Mouse (Mus musculus) kidney, adult 2 months (tissue): ENCODE data around the gene Ston2. TPM values are rescaled to one million over a fixed set of nuclear protein-coding genes. Genes with fewer than 3 reads are reported as not detected.
A peak's percentile ranks its signal among the peaks of the same experiment; 100 is the strongest.

Experiments used
- DNase-seq: peaks from one replicate; pipeline ENCODE4 v3.0.0; 2021
- H3K27ac ChIP-seq: fragments of 200-500 bp; 2 replicates; pipeline ENCODE4 v1.5.1; 2012; ENCODE audit warnings: low read depth, low read length, control low read depth, inconsistent platforms; ENCODE audit not compliant: insufficient read depth
- H3K27me3 ChIP-seq: fragments of 200-500 bp; replicated peaks from 2 replicates; pipeline ENCODE4 v1.6.1; 2012; ENCODE audit warnings: mild to moderate bottlenecking, moderate library complexity, low read length, inconsistent platforms; ENCODE audit not compliant: control insufficient read depth, insufficient read depth
- H3K36me3 ChIP-seq: fragments of 200-500 bp; 2 replicates; pipeline ENCODE4 v1.6.1; 2012; ENCODE audit warnings: mild to moderate bottlenecking, moderate library complexity, low read length, inconsistent platforms; ENCODE audit not compliant: control insufficient read depth, insufficient read depth
- H3K4me1 ChIP-seq: fragments of 200-500 bp; 2 replicates; pipeline ENCODE4 v1.6.1; 2011; ENCODE audit warnings: low read length; ENCODE audit not compliant: control insufficient read depth, insufficient read depth
- H3K4me3 ChIP-seq: fragments of 200-500 bp; 2 replicates; pipeline ENCODE4 v1.5.1; 2011; ENCODE audit warnings: mild to moderate bottlenecking, low read depth, low read length, control low read depth; ENCODE audit not compliant: insufficient read depth
- CTCF ChIP-seq: fragments of 200-500 bp; conservative IDR thresholded peaks from 2 replicates; pipeline ENCODE4 v1.5.1; 2011; ENCODE audit warnings: low read depth, mild to moderate bottlenecking, control low read depth, low read length, moderate library complexity, mixed read lengths; ENCODE audit not compliant: insufficient read depth, insufficient read length
- POLR2A ChIP-seq: fragments of 200-500 bp; IDR thresholded peaks from one replicate; pipeline ENCODE4 v1.6.1; 2011; ENCODE audit warnings: low read depth, low read length, control low read depth
- WGBS: fragments of 180-500 bp; shearing (Covaris S2); methylation state at CpG from one replicate; pipeline ENCODE4 v1.1.7; 2018; 5-methylcytosine and 5-hydroxymethylcytosine counted together
- polyA plus RNA-seq: library from polyadenylated mRNA; depleted of rRNA; stranded (reverse); fragments of >200 nt; gene quantifications from 2 replicates; pipeline ENCODE4 v1.2.3, GENCODE M21; 2012

Gene Ston2
- polyA plus RNA-seq, 1 experiment: 23.3 TPM

DNA sequence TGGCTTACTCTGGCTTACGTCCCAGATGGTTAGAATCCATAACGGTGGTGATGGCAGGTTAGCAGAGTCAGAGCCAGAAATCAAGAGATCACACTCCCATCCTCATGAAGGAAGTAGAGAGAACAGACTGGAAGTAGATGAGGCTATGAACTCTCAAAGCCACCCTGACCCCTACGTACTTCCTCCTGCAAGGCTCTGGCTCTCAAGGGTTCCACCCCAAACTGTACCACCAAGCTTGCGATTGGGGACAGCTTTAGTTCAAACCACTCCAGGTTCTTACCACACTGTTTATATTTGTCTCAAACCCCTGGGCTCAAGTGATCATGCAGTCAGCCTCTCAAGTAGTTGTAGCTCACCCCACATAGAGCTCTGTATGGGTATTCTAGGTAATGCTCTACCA is 49.8 kb downstream of the Ston2 start:
- H3K27me3 ChIP-seq: no peaks in the 10 kb centered on the region
- peaks cover 3% of the 10 kb centered on the region; the same call in 1 of the 2 replicates for H3K4me1 ChIP-seq
- no peak overlapping the region for H3K4me3 ChIP-seq
- DNase-seq: no peak
- TF ChIP-seq POLR2A (no peak), CTCF (no peak)
- no peak overlapping the region for H3K27ac ChIP-seq
- H3K36me3 ChIP-seq: no peaks in the 10 kb centered on the region
- 75% methylated on average over 4 of the region's 4 CpGs for WGBS

DNA sequence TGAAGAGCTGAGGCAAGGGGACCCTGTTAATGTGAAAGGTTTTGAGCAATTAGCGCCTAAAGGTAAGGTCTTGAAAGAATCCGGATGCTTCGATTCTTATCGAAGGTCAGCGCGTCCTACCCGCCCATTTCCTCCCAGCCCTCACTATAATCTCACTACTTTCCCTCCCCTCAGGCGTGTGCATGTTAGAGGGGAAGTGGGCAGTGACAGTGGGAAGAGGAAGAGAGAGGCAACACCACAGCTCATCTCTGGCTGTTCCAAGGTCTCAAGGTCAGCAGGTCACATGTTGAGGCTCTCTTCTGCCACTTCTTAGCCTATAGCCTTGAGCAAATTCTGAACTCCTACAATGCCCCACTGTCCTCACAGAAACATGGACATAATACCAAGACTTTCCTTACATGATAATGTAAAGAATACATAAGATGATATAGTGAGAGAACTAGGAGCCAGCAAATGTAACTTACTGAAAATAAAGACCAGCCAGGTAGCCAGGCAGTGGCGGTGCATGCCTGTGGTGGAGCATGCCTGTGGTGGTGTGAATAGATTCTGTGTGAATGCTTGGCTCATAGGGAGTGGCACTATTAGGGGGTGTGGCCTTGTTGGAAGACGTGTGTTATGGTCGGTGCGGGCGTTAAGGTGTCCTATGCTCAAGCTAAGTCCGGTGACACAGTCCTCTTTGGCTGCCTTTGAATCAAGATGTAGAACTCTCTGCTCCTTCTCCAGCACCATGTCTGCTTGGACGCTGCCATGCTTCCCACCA is 51.8 kb downstream of the Ston2 start:
- no peak overlapping the region for H3K4me3 ChIP-seq
- DNase-seq: peak; percentile 30
- H3K27ac ChIP-seq: no peak overlapping the region
- TF ChIP-seq POLR2A (no peak), CTCF (no peak)
- peaks cover 3% of the 10 kb centered on the region; the same call in 1 of the 2 replicates for H3K4me1 ChIP-seq
- H3K27me3 ChIP-seq: no peaks in the 10 kb centered on the region
- 91% methylated on average over 15 of the region's 15 CpGs for WGBS
- no peaks in the 10 kb centered on the region for H3K36me3 ChIP-seq

DNA sequence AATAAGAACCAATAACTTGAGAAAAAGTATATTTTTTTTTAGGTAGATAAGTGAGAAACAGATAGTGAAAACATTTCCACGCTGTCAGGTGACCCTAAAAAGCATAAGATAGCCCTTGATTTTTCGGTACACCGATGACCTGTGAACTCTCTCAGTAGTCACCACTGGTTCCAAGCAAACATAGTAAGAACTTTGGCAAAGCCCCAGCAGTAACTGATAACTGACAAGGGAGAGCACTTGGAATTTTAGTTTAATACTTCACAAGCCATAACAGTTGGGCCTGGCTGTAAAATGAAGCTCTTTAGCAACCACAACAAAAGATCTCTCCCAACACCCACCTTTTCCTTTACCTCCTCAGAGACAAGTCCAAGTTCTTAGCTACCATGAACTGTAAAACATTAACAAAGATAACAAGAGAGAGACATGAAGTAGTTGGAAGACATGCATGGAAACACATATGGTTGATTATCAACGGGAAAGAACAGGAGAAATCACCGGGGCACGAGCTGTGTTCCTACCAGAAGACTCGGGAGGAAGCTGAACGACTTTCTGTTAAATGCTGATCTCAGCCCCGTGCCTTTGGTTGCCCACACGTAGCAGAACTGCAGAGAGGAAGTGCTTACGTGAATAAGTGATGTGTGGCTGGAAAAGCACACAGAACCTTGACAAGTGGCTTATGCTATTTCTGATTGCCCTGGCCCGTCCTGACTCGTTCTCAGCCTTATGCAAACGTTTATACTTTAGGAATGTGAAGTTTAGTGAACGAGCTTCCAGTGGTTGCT is 53.8 kb downstream of the Ston2 start:
- DNase-seq: peak; percentile 56
- peaks cover 3% of the 10 kb centered on the region; the same call in 1 of the 2 replicates for H3K4me1 ChIP-seq
- TF ChIP-seq POLR2A (no peak), CTCF (no peak)
- H3K27ac ChIP-seq: no peak overlapping the region
- no peaks in the 10 kb centered on the region for H3K27me3 ChIP-seq
- WGBS: 26% methylated on average over 15 of the region's 15 CpGs
- H3K36me3 ChIP-seq: no peaks in the 10 kb centered on the region
- H3K4me3 ChIP-seq: no peak overlapping the region

DNA sequence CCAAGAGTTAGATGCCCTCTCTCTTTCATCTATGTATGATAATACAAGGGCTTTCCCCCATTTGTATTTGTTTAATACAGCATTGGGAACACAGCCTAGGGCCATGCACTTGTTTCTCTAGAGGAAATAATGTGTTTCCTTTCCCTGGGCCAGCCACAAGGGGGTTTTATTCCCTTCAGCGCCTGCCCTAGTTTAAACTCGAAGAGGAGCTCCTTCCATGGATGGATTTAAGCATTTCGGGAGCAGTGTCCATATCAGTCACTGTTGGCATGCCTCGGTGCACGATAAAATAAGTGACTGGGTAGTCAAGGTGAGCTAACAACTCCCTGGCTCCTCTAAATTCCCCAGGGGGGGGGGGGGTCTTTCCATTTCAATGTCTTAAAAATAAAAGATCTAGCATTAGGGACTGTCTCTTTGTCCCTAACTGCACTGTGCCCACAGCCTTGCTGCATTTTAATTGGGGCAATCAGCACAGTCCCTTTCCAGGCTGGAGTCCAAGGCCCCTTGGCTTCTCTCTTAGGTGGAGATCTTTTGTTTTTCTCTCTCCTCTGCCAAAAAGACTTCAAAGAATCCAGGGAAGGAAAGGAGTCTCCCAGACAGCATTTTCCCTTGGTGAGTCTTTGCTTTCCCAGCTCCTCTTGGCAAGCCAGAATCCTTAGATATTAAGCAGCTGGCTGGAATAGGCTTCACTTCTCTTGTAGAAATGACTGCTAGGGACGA is 55.3 kb downstream of the Ston2 start:
- no peaks in the 10 kb centered on the region for H3K27me3 ChIP-seq
- 52% methylated on average over 6 of the region's 6 CpGs for WGBS
- H3K36me3 ChIP-seq: no peaks in the 10 kb centered on the region
- no peak overlapping the region for H3K27ac ChIP-seq
- no peak overlapping the region for H3K4me3 ChIP-seq
- TF ChIP-seq POLR2A: no peak
- no peak for TF ChIP-seq CTCF
- H3K4me1 ChIP-seq: peaks cover 3% of the 10 kb centered on the region; the same call in 1 of the 2 replicates
- DNase-seq: no peak

DNA sequence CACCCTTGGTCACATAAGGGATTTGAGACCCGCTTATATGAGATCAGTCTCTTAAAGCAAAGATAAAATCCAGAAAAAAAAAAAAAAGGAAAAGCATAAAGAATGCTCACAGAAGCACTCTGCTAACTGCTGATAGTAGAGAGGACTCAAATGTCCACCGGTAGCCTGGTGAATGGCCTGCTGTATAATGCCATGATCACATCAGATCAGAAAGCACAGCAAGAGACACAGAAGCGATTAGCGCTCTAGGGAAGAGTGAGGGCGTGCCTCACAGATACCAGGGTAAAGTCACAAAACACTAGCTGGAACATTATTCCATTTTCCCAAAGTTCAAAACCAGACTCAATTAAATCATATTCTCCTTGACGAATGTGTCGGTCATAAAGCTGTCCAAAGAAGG is 62.0 kb downstream of the Ston2 start:
- DNase-seq: no peak
- Histone ChIP-seq H3K27me3 (no peaks in the 10 kb centered on the region), H3K4me3 (no peak overlapping the region), H3K4me1 (no peaks in the 10 kb centered on the region), H3K36me3 (no peaks in the 10 kb centered on the region), H3K27ac (no peak overlapping the region)
- 87% methylated on average over 7 of the region's 7 CpGs for WGBS
- no peak for TF ChIP-seq CTCF
- no peak for TF ChIP-seq POLR2A

DNA sequence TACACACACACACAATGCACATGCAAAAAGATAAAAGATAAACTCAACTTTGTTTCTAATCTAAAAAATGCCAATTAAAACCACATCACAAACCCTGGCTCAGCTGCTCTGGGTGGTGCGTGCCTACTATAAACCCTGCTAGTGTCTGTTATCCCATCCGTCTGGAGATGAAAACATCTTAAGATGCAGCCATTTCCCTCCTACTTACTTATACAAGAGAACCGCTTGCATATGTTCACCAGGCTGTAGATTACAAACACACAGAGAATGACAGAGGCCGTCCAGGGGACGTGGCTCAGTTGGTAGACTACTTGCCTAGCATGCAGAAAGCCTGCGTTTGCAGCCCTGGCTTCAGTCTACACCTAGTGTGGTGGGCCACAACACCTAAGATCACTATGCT is 64.3 kb downstream of the Ston2 start:
- WGBS: 93% methylated on average over 6 of the region's 6 CpGs
- no peak for TF ChIP-seq CTCF
- TF ChIP-seq POLR2A: no peak

DNA sequence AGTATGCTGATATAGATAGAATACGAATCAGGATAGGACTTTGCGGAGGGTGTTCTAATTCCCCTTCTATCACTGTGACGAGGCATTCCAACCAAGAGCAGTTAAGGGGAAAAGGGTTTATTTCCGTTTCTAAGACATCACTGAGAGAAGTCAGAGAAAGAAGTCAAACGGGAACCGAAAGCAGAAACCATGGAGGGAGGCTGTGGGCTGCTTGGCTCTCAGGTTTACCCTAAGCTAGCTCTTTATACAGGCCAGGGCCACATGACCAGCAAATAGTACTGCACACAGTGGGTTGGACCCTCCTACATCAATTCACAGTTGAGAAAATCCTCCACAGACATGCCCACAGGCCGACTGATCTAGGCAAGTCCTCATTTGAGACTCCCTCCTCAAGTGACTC is 69.1 kb downstream of the Ston2 start:
- H3K4me3 ChIP-seq: no peak overlapping the region
- TF ChIP-seq CTCF (no peak), POLR2A (no peak)
- 79% methylated on average over 7 of the region's 7 CpGs for WGBS
- H3K36me3 ChIP-seq: no peaks in the 10 kb centered on the region
- no peaks in the 10 kb centered on the region for H3K27me3 ChIP-seq
- H3K27ac ChIP-seq: no peak overlapping the region
- H3K4me1 ChIP-seq: no peaks in the 10 kb centered on the region
- no peak for DNase-seq

More for the DNA sequence above, 64.3 kb downstream of the Ston2 start:
- no peak for DNase-seq
- no peak overlapping the region for H3K4me3 ChIP-seq
- no peaks in the 10 kb centered on the region for H3K27me3 ChIP-seq
- H3K27ac ChIP-seq: no peak overlapping the region
- H3K4me1 ChIP-seq: no peaks in the 10 kb centered on the region
- H3K36me3 ChIP-seq: no peaks in the 10 kb centered on the region
